Mouse (Mus musculus): Measurements from ENCODE around the gene C1qtnf4.

DNA sequence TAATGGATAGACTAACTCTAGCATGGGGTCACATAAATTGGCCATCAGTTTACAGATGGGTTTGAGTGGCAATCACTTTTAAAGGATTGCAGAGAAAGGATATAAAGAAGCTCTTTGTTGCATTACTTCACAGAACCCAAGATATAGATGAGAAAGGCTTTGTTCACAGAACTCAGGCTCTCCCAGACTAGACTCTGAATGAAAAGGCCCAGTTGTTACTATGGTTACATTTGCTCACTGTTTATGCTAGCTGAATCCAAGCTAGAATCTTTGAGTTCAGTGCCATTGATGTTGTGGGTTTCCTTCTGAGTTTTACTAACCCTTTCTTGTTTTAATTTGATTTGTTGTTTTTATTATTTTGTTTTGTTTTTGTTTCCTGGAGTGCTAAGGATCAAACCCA is 21.5 kb upstream of the C1qtnf4 start:
- TF ChIP-seq POLR2A (IDR thresholded peaks at IDR 0.05; ENCODE audit: control insufficient read depth, low read depth, low read length) (no peak), CTCF (IDR thresholded peaks at IDR 0.05; ENCODE audit: control insufficient read depth, insufficient read depth, insufficient replicate concordance, low read depth, low read length) (no peak)

Measured in testis, adult 2 months (tissue).